Mouse (Mus musculus) retina, postnatal 1 day (tissue): ENCODE measurements around the gene Rtp4.

Source experiments
- DNase-seq: peaks from one replicate; pipeline ENCODE4 v3.0.0-alpha.2; 2012

The Rtp4 gene

DNA sequence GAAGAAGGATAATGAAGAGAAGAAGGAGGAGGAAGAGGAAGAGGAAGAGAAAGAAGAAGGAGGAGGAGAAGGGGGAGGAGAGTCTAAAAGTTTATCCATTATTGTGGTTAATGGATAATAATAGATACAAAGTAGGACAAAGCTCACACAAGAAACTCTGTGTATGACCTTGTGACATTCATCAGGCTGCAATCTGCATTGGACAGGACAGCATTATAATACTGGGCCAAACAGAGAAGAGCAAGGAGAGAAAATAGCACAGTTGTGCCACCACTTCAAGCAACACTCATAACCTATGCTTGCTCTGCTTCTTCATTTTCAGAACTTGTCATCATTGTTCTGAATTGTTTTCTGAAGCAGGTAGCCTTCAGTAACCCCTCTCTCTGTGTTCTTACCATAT lies 72.4 kb downstream of the Rtp4 start:
- no peak for DNase-seq

DNA sequence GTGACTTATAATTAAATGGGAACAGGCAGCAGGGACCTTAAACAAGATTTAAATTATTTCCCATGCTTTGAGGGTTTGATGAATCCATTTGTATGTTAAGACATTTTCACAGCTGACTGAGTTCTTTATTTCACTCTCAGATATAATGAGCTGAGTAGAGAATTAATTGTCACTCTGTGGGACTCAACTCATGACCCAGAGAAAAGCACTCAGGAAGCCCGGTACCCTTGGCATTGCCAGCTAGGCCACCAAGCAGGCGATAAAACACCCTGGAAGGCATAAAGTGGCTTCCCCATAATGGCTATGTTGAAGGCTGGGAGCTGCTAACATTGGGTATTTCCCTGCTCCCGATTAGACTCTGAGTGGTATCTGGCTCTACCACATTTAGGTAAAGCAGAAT lies 76.6 kb downstream of the Rtp4 start:
- DNase-seq = peak; percentile 84

DNA sequence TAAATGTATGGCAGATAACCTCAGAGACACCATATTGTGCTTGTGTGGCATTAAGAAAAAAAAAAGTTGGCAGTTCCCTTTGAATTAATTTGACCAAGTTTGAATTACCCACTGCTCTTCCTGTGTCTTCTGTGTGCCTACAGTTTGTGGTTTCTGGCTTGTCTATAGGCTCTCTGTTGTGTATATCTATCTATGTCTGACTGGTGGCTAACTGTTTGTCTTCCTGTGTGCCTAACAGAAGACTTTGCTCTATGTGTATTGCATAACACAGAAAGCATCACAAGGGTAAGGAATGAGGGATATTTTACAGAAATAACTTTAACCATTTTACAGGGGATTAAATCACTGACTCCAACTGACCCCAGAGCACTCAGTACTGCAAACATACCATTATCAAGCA lies 77.9 kb downstream of the Rtp4 start:
- DNase-seq = no peak

DNA sequence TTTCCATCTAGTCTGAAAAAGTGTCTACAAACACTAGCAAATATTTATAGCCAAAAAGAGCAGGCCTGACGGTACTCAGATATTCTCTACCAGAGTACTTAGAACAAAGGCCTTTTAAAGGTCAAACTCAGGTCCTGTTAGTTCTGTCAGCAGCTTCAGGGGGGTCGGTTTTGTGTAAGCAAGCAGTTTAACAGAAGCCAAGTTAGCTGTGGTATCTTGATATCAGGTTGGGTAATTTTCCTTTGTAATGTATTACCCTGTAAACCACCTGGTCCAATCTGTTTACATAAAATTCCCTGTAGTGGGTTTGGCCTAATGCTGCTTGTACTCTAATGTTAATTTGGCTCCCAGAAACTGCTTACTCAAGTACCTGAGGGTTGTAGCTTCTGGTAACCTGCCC lies 86.1 kb downstream of the Rtp4 start:
- no peak for DNase-seq

DNA sequence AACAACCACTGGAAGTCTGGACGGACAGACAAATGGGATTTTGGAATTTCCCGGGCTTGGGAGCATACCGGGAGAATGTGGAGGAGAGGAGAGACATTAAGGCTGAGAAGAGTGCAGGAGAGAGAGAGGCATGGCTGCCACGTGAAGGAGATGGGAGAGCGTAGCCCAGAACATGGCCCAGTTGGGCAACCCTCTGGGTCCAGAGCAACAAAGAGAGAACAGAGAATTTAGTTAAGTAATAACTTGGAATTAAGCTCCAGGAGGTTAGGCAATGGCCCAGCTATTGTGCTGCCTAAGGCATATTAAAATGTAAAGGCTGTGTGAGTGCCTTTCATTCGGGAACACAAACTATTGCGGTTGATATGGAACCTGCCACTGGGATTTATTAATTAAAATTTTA lies 86.6 kb downstream of the Rtp4 start:
- no peak for DNase-seq

DNA sequence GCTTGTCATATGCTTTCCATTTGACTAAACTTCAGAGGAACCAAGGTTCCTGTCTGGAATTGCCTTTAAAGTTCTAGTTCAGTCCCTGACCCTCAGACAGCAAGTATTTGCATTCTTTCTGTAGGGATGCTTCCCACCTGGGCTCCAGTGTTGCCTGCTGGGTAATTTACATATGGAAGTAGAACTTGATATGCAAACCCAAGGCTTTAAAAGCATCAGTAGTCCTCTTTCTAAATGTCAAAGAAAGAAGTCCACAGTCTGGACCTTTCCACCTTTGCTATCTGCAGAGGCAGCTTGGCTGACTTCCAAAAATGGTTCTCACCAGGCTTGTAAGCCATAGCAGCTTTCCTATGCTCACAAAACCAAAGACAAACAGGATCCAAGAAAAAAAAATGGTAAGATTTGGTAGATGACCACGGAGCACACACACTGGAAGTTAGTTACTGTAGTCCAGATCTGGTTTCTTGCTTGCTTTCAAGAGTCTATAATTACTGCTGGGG lies 87.9 kb downstream of the Rtp4 start:
- no peak for DNase-seq

DNA sequence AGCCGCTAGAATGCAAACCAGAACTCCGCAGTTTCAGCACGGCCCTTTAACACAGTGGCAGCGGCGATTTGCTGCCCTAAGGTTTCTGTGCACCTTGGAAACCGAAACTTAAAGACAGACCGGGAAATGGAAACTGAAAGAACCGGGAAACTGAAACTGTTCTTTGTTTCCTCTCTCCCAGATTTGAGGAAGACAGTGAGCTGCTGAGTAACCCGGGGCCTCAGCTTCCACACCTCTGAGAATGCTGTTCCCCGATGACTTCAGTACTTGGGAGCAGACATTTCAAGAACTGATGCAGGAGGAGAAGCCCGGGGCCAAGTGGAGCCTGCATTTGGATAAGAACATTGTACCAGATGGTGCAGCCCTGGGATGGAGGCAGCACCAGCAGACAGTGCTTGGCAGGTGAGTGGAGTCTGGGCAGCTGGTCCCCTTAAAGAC lies 89.7 kb downstream of the Rtp4 start:
- DNase-seq = no peak

DNA sequence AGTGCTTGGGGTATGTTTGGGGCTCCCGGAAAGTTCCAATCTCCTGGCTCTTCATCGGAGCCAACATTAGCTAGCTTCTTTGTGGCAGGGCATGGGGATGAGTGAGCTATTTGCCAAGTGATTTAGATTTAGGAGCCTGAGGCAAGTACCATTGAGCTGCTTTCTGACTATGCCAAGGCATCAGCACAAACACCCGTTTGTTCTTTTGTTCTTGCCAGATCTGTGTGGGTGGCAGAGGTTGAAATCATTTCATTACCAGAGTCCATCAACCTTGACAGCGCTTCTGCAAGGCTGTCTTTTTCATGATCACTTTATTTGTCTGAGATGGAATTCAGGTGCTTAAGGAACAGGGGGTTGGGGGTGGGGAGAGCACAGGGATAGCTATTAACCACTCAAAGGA lies 104.1 kb downstream of the Rtp4 start:
- peak; percentile 37 for DNase-seq

DNA sequence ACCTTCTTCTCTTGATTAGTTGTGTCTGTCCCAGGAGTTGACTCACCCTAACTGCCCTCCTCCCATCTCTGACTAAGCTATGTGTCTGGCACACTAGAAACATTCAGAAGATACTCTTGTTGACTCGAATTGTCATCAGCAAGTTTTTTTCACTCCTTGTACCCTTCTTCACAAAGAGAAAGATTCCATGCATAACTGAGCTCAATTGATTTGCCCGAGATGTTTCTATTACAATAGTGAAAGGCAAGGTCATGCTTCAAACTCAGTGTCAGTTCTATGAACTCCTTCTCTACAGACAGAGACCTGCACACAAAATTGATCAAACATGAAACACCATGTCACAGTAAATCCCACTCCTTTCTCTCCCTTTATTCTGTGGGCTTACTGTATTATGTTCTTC lies 111.4 kb downstream of the Rtp4 start:
- DNase-seq = no peak

DNA sequence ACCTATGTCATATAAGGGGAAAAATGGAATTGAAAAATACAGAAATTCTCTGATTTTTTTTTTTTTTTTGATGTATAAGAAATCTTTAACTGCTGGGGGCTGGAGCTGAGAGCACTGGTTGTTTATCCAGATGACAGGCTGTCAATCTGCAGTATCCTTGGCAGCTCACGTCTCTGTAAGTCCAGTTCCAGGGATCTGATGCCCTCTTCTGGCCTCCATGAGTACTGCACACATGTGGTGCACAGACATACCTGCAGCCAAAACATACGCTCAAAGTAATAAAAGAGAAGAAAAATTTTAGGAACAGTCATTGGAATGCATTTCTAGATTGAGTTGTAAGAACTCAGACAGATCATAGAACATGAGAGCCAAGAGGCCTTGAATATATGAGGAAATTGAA lies 112.6 kb downstream of the Rtp4 start:
- DNase-seq = no peak

DNA sequence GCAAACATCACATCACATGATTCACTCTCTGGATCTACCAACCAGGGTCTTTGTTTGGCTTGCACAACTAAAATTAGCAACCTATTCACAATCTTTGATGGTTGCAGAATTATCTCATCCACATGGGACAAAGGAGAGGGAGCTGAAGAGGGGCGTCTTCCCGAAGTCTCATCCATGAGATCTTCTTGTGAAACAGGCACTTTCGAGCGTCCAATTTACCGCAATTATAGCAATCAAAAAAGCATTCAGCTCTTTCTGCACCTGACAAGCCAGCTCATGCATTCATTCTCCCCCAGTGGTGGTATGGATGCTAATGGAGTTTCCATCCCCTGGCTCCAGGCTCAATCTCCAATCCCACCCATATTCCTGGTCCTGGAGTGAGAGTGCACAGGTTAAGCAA lies 132.9 kb downstream of the Rtp4 start:
- no peak for DNase-seq

DNA sequence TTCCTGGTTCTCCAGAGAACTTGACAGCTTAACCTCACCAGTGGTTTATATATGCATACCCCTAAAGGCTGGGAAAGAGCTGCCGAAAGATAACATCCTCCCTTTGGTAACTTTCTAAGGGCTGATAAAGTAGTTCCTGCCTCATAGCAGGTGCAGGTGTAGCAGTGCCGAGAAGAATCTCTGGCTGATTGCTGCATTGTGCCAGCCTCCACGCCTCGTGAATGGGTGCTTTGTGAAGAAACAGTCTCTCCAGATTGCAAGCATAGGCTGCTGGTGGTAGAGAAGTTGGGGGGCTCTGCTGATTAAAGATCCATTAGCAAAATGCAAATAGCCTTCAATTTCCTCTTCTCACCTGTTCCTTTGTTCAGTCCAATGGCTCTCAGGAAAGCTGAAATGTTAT lies 133.4 kb downstream of the Rtp4 start:
- no peak for DNase-seq

DNA sequence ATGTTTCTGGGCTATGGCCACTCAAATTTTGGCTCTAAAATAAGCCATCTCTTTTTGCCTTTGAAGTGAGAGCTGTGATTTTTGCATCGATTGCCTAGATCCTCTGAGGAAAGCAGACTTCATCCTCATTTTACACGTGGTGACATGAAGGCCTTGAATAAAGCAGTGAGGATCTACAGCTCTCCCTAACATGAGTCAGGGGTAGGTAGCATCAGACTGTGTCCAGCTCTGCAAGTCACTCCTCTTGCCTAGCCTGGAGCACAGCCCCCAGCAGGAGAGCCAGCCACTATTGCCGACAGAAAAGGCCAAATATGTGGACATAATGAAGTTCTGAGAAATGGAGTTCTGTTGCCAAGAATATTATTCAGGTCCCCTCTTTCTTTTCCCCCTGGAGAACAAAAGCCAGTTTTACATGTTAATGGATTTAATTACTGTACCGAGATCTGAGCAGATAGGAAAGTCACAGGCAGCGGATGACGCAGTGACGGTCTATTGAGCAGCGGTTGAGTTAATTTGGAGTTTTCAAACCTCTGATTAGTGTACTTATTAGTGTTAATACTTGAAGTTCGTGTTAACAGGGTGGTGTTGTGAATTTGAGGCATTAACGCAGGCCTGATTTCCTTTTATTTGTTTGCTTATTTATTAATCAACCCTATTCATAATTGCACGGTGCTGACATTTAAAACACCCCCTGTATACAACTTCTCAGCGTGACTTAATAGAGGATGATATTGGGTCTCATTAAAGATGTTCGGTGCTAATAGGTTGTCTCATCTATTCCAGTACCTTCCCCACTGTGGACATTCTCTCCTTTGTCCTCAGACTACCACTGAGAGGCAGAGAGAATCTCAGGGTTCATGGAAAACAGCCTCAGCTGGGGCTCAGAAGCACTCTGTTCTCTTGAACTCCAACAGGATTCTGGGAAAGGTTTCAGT lies 139.8 kb downstream of the Rtp4 start:
- peak; percentile 53 for DNase-seq
